Mouse (Mus musculus): ENCODE data around the gene Chst3.
"Not testable (repeated sequence)": the region's sequence is repeated elsewhere in the genome, so short reads cannot be mapped to it uniquely, and the experiment has no call there.

DNA sequence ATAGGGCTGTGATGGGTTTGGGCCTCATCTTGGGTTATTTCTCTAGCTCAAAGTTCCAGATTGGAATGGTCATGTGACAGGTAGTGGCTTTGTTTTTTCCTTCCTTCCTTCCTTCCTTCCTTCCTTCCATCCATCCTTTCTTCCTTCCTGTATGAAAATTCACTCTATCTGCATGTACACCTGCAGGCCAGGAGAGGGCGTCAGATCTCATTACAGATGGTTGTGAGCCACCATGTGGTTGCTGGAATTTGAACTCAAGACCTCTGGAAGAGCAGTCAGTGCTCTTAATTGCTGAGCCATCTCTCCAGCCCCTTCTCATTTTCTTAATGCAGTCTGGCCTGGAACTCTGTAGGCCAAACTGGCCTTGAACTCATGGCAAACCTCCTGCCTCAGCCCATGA lies 83.0 kb downstream of the Chst3 start:
- TF ChIP-seq POLR2A (IDR thresholded peaks at IDR 0.05; ENCODE audit: insufficient read depth, low read length); EP300 (IDR thresholded peaks at IDR 0.05; ENCODE audit: insufficient read depth, low read depth, low read length): not testable (repeated sequence)
